Mouse (Mus musculus) lung, adult 2 months (tissue): ENCODE measurements around the gene Dpep2nb.

ENCODE experiments used
- CTCF ChIP-seq: fragments of 200-500 bp; IDR thresholded peaks from 2 replicates; pipeline ENCODE4 v1.5.1; 2011; ENCODE audit warnings: mild to moderate bottlenecking, low read length, control low read depth; ENCODE audit not compliant: insufficient read depth
- POLR2A ChIP-seq: fragments of 200-500 bp; IDR thresholded peaks from 2 replicates; pipeline ENCODE4 v1.6.1; 2011; ENCODE audit warnings: low read depth, mild to moderate bottlenecking, control low read depth, low read length, borderline replicate concordance; ENCODE audit errors: extremely low read depth

DNA sequence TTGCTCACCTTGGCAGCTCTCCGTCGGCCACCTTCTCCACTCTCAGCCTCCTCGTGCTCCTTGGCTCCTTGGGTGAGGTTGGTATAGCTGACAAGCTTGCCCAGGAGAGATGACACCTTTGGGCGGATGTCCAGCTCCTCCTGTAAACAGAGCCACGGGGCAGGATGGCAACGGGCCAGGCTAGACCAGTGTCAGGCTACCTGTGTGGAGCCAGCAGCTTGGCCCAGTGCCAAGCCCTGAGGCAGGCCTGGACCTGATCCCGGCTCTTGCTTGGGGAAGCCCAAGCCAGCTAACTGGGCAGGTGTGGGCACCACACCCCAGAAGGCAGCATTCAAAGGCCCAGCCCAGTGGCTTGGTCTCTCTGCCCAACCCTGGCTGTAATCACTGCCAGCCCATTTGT is 46.4 kb downstream of the Dpep2nb start:
- TF ChIP-seq CTCF (no peak), POLR2A (no peak)
